Mouse (Mus musculus) inflammation-experienced regulatory T-cells, adult 6 months (primary cell): Measurements from ENCODE around the gene Nfib. TPM values are rescaled to one million over a fixed set of nuclear protein-coding genes. Genes with fewer than 3 reads are reported as not detected.

Experiments used
- ATAC-seq: one replicate; pipeline ENCODE4 v1.8.0; 2017
- polyA plus RNA-seq, 3 experiments: library from polyadenylated mRNA; unstranded; fragments of 100-300 nt; shearing (Covaris generic); gene quantifications; one replicate each; pipeline ENCODE4 v1.2.1; 2017

The Nfib gene
- polyA plus RNA-seq, 3 experiments from 2014 or later, result 0.04 to 0.11 TPM; not detected in 1

DNA sequence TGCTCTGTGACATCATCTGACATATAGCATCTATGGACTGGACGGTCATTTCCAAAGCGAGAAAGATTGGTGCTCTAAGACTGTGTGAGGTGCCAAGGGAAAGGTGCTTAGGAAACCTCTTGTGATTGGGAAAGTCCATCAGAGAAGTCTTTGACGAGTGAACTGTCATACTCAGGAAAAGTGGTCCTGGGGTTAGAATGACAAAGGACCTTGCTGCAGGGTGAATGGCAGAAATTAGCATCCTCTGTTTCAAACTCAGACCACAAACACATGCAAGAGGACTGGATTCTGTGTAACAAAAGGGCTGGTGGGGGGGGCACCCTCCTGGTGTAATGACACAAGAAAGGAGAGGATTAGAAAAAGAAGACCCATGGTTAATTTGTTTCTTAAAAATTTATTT lies 274.7 kb downstream of the Nfib start:
- ATAC-seq, result no peak

DNA sequence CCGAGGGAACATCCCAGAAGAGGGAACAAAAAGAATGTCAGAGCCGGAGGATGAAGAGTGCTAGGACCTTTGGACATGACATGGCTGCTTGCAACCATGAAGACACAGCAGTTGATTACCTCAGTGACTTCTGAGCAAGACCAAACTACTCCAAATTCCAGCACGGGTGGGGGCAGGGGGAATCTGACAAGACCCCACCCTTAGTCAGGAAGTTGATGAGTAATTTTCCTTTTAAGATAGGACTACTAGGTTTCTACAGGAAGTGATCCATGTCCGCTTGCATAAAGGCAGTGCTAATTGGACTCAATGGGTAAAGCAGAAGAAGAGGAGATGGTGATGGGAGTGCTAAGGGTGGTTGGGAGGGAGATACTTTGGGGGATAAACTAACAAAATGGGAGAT lies 279.3 kb downstream of the Nfib start:
- ATAC-seq, result no peak

DNA sequence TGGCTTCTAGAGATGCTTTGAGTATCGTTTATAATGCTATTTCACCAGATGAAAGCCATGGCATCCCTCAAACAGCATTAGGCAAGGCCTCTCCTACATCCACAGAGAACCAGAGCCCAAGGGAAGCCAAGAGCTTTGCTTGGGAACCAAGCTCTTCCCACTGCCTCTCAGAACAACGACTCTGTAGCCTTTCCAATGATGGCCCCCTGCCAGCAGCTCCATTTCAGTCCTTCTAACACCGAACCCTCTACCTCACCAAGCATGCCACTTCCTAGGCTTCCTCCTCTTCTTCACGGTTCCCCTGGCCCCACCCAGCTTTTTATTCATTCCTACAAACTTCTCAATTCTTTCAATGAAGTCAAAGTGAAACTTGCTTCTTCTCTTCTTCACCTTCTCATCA lies 287.3 kb downstream of the Nfib start:
- no peak for ATAC-seq

DNA sequence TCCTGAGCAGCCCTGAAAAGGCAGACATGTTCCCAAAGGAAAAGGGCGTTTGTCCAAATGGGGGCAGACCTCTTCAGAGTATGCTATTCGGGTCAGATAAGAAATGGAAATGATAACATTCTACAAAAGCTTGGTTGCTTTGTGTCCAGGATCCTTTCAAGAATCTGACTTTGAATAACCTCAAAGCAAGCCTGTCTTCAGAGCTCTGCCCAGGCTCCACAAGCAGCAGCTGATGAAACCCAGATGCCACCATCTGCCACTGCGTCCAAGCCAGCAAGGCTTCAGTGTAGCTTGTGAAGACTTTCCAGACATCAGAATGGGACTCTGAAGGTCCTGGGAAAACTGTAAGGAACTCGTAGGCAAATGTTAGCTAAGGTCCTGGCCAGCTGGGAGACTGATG lies 289.7 kb downstream of the Nfib start:
- no peak for ATAC-seq

DNA sequence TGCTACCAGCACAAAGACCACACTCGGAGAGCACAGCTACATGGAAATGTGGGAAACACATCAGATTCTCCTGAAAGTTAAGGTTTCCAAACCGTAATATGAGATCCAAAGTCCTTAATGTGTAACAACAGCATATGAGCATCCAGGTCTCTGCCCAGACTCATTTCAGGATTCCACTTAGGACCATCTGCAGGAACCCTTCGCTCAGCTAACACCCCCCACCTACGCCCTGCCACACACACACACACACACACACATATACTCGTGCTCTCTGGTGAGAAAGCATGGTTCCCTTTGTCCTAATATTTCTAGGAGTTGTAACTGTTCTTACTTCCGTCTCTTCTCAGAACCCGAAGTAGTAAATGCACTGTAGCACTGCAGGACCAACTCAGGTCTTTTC lies 292.9 kb downstream of the Nfib start:
- ATAC-seq, result no peak

DNA sequence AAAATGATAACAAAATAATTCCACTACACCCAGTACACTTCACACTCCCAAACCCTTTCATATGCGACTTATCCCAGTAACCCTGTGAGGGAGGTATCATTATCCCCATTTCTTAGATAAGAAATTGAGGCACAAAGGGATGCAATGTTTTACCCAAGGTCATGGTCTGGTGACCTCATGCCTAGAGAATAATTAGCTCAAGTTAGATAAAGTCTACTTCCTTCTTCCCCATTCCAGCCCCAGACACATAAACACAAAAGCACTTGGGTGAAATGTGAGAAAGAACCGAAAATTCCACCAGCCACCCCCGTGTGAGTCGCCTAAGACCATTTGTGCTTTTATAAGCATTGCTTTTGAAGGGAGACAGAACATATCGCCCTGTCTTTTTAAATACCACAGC lies 293.6 kb downstream of the Nfib start:
- ATAC-seq, result no peak

DNA sequence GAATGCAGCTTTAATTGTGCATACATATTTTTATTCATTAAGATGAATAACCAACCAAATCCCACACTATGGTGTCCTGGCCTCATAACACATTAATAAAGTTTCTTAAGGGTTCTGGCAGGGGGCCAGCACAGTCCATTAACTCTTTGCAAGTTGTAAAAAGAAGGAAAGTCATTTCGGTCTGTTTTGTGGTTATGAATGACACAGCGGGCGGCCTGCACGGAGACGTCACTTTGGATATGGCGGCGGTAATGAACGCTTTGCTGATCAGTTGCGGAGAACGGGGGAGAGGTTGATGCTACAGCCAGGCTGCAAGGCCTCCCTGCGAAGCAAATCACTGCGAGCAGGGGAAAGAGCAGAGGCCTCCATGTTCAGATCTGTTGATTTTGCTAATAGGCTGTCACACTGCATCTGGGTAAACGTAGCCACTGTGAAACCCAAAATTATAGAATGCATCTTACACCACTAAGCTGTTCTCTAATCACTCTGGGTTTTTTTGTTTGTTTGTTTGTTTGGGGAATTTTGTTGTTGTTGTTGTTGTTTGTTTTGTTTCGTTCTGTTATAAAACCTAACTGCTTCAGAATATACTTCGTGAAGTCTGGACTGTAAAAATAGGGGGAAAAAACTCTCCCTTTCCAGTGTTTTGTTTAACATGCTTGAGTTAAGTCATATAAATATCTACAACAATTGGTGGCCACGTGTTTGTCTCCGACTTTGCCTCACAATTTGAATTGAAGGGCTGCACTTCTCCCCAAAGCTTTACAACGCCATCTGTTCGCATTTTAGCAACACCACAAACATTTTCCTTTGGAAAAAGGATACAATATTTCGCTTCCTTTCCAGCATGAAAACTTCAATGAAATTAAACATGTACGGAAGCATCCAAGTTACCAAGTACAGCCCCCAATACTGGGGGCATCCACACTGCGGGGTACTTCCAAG lies 296.8 kb downstream of the Nfib start:
- ATAC-seq, result no peak

DNA sequence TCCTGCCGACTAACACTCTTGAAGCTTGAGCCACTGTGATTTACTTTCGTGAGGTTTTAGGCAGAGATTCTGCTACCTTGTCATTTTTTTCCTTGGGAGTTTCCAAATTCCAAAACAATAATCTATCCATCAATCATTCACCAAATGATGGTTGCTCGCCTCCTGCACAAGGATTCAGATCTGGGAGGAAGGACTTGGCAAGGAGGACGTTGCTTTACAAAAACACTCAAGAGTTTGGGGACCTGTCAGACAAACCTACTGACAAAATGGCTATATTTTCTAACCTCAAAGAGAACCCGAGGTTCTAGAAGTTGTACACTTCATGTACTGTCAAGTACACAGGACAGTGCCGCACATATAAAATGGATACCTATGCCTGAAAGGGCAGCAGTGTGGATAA lies 299.0 kb downstream of the Nfib start:
- no peak for ATAC-seq

DNA sequence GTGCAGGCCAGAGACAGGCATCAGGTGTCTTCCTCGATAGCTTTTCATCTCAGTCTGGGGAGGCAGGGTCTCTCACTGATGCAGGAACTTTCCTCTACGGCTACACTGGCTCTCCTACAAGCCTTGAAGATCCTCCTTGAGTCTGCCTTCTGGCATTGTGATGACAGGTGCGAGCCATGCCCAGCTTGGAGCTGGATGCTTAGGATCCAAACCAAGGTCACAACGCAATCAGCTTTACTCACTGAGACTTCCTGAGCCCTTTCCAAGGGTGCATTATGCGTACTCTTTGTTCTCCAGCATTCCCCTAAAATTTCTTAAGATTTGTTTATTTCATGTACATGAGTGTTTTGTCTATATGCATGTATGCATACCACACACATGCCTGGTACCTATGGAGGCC lies 299.8 kb downstream of the Nfib start:
- no peak for ATAC-seq

DNA sequence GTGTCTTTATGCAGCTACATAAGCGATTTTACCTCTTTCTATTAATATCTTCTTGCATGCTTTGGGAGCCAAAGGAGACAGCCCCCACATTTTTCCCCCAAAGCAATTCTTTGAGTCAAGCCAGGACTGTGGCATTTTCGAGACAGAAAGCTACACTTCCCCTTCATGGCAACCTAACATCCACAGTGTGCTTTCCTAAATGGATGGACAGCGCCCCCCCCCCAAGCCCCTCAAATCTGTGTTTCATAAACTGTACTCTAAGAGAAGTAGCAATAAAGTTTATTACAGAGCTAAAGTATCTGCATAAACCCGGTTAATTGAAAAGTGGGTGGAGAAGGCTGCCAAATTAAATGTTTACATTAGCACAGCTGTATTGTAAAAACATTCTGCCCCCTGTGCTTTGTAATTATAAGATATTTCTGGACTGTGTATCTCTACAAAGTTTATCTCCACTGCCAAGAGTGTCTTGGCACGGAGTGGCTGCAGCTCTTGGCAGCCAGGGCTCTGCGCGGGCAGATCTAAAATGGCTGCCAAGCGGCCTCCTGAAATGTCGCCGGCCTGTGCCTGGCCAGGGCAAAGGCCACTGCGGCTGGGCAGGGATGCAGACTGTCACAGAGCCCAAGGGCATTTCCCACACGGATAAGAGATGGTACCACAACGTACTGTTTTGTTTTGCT lies 301.4 kb downstream of the Nfib start:
- ATAC-seq, result no peak

DNA sequence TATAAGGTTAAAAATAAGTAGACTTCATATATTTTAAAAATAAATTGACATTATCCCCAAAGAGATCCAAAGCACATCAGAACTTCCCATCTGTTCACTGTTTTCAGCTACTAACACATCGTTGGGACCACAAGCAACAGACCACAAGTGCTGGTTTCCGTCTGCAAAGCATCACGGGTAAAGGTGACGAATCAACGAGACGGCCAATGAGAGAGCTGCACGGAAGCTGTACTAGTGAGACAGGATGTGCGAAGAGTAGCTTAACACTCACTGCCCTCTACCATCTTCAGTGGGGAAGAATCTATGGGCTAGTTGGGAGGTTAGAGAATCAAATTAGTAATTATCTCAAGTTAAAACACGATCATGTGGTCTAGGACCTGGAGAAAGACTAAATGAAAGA lies 302.9 kb downstream of the Nfib start:
- no peak for ATAC-seq

DNA sequence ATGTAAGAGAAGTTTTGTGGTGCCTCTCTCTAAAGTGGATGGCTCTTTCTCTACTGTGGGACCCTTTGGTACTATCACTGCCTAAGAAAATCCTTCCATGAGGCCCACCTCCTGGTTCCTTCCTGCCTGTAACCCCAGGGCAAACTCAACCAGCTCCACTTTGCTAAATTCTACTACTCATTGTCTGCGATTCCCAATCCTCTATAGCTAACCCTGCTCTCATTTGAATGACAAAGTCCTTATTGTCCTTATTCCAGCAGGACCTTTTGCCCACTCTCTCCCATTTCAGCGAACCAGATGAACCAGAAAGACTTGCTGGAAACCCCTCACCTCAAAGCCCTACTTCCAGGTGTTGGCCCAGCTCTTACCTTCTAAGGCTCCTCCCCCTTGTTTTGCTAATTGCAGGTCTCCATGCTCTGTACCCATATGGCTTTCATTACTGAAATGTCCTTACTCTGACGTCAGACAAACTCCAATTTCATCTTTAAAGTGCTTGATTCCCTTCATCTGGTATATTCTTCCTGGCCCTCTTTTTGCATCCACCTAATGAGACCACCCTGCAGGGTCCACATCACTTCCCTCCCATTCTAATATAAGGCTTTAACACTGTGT lies 304.0 kb downstream of the Nfib start:
- ATAC-seq, result no peak

DNA sequence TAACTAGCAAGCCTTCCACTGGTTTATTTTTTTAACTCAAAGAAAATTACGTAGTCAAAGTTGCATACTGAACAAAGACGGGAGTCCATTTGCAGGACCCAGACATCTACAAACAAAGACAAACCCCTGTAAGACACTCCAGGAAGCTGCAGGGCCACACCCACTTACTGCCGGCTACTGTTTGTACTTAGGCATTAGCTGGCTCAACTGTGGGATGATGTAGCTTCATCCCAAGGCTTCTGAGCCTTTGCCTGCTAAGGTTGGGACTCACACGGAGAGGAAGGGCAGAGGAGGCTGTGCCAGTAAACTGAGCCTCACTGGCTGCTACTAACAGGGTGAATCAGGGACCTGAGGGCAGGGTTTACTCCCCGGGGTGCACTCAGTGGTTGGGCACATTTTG lies 305.0 kb downstream of the Nfib start:
- ATAC-seq, result no peak

DNA sequence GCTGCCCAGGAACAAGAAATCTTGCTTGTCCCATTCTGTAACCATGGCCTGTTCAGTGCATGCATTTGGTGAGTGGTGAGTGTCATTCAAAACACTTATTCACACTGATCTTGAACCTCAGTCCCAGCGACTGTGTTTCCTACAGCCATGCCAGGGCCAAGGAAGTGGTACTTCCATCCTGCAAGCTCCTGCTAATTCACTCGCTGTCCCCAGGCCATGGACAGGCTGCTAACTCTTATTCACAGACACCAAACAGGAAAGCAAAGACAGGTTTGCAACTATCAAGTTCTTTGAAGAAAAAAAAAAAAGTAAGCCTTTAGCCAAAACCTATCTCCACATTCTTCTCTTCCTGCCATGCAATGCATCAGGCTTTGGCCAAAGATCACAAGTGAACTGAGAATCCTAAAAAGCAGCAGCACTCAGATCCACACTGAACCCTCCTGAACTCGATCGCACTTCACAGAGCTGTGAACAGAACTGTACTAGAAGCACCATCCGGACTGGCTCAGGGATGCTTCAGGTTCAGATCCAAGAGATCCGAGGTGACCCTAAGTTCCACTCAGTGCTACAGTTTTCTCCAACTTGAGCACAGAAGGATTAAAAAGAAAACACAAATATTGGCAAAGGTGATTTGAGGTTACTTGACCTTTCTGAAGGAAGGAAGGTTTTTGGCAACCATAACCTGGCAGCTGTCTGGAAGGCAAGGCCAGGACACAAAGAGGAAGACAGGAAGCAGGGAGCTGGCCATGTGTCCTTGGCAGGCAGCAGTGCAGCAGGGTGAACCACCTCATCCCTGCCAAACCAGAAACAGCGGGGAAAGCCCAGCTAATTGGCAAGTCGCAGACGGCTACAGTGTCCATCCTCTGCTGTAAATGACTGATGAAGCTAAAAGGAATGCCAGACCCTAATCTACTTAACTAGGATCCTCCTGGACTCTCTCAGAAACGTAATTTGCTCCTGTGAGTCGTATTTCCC lies 305.9 kb downstream of the Nfib start:
- ATAC-seq, result no peak

DNA sequence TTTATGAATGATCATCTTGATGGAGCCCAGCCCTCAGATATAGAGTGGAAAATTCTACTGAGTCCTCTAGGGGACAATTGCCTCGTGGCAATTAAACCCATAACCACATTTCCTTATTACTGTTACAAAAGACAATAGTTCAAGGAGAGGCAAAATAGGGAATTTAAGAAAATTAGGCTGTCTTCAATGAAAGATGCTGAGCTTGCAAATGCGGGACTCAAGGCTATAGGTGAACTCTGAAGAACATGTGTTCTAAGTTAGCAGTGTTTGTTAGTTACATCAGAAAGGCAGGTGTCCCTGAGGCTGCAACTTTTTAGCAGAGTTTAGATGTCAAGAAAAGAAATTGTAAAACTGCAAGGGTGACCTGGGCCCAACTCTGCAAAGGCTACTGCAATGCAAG lies 307.3 kb downstream of the Nfib start:
- ATAC-seq, result no peak

DNA sequence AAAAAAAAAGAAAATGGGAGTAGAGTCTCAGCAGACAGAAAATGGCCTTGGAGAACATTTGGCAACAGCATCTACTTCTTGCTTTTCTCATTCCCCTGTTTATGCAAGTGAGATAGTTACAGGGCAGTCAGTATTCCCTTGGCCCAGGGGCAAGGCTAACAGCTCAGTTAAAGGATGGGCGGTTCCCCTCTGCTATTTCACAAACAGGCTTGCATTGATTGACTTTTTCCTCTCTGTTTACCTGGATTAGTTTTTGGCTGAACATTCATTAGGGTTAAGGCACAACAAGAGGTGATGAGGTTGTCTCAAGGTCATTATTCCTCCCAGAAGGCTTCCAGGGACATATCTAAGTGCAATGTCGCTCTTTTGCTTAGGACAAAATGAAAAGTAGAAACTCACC lies 308.7 kb downstream of the Nfib start:
- ATAC-seq, result no peak

DNA sequence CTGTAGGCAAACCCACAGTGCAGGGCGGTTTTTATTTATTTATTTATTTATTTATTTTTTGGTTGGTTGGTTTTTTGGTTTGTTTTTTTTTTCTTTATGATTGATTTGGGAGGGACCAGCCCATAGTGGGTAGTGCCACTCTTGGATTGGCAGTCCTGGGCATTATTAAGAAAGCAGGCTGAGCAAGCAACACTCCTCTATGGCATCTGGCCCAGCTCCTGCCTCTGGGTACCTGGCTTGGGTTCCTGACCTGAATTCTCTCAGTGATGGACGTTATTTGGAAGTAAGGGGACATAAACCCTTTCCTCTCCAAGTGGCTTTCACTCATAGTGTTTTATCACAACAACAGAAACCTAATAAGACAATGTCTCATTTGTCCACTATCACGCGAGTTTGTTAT lies 309.5 kb downstream of the Nfib start:
- ATAC-seq, result no peak

DNA sequence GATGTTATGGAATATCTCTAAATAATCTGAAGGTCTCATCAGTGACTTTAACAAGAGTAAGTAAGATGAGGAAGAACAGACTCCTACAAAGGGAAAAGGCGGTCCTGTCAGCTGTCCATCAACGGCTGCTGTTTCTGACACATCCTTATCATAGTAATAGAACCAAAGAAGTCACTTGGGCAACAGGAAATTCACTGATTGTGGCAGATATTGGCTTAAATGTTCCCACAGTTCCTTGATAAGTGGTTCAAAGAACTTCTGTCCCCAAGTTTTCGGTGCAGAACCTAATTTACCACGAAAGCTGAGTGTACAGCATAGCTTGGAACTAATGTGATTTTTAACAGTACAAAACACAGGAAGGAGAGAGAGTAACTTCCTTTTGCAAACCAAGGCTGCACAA lies 311.2 kb downstream of the Nfib start:
- no peak for ATAC-seq

DNA sequence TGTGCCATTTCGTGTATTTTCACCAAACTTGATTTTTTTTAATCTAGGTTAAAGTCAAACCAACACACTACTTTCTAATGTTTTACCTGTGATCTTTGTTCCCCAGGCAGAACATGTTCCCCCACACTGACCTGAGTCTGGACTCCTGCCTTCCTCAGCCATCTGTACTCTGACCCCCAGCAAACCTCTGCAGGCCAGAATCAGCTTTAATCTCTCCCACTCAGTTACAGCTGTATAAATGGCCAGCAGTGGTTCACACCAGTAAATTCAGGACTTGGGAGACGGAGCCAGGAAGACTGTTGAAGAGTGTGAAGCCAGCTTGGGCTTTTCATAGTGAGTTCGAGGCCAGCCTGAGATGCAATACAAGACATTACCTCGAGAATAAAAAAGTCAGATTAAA lies 312.5 kb downstream of the Nfib start:
- ATAC-seq, result no peak

DNA sequence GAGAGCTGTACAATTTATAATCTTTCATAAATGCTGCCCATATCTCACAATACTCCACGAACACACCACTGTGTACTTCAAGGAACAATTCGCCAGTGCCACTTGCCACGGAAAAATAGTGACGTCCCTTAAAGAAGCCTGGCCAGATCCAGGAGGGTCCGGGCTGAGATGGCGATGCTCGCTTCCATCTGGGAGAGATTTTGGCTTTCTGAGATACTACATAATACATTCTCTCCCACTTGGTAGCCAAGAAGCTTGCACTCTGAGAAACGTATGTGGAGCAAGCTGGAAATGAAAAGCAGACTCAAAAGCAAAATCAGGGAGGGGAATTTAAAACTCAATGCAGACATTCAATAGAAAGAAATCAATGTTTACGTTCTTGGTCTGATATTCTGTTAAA lies 313.1 kb downstream of the Nfib start:
- ATAC-seq, result no peak

DNA sequence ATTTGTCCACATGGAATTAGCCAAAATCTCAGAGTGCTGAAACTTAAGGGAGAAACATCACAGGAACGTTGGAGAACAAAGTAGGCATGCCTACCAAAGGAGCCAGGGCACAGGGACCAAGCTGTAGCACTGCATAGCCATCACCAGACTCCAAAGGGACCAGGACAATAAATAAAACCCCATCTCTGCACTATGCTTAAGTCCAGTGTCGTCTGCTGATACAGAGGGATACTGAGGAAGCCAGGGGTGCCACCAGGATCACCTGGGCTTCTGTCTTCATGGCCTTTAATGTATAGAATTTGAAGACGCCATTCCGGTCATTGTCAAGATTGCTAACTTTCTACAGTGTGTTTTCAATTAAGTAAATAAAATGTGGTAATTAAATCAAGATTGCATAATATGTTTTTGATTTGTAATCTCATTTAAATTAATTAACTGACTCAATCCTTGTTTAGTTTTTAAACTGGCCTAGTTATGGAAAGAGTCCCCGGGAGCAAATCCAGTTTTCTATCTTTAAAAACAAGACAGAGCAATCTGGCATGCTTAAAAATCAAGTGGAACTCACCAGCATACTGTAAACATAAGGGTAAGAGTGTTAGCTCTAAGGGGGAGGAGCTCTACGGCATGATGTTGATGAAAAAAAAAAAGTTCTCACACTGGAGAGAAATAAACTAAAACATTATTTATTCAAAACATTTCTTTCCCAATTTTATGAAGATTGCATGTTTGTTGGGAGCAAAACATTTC lies 313.7 kb downstream of the Nfib start:
- ATAC-seq, result no peak

DNA sequence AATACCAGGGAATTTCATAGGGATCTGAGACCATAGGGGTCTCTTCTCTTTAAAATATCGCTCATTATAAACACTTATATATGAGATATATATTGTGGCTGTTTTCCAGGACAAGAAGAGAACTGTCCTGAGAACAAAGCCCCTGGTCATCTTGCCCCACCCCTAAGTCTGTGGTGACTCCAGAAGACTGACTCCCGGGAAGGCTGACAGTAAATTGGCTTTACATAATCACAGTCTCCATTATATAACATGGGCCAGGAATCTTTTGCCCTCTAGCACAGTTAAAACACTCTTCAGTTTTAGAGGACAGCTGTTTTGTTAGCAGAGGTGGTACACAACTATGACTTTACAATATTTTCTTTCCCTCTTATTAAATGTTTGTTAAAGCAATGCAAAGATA lies 315.0 kb downstream of the Nfib start:
- ATAC-seq, result no peak
